Mouse (Mus musculus) kidney, postnatal 0 days (tissue): Measurements from ENCODE around the gene Cpm. TPM values are rescaled to one million over a fixed set of nuclear protein-coding genes. Genes with fewer than 3 reads are reported as not detected.

Experiments
- ATAC-seq: fragments of 200-750 bp; cut with Nextera tagmentation; replicated peaks from 2 replicates; pipeline ENCODE4 v1.8.0; 2017; ENCODE audit warnings: low read depth, moderate number of reproducible peaks, moderate TSS enrichment, moderate library complexity; ENCODE audit not compliant: low FRiP score
- DNase-seq: peaks from one replicate; pipeline ENCODE4 v3.0.0-alpha.2; 2016; ENCODE audit warnings: low spot score
- H3K27ac ChIP-seq: fragments of 300-500 bp; sonication (generic); 2 replicates; pipeline ENCODE4 v1.5.1; 2014; ENCODE audit warnings: mild to moderate bottlenecking
- H3K27me3 ChIP-seq: fragments of 300-500 bp; sonication (generic); 2 replicates; pipeline ENCODE4 v1.6.1; 2014; ENCODE audit warnings: low read length, mixed read lengths; ENCODE audit not compliant: insufficient read depth
- H3K36me3 ChIP-seq: fragments of 300-500 bp; sonication (generic); 2 replicates; pipeline ENCODE4 v1.6.1; 2014; ENCODE audit warnings: low read length, mixed read lengths; ENCODE audit not compliant: insufficient read depth
- H3K4me1 ChIP-seq: fragments of 300-500 bp; sonication (generic); replicated peaks from 2 replicates; pipeline ENCODE4 v1.6.1; 2014; ENCODE audit warnings: antibody characterized with exemption, low read length, mixed read lengths; ENCODE audit not compliant: insufficient read depth
- H3K4me2 ChIP-seq: fragments of 300-500 bp; sonication (generic); 2 replicates; pipeline ENCODE4 v1.6.1; 2014; ENCODE audit warnings: mild to moderate bottlenecking, low read length, moderate library complexity, mixed read lengths
- H3K4me3 ChIP-seq: fragments of 300-500 bp; sonication (generic); replicated peaks from 2 replicates; pipeline ENCODE4 v1.5.1; 2014; ENCODE audit warnings: low read depth, low read length
- H3K9ac ChIP-seq: fragments of 300-500 bp; sonication (generic); 2 replicates; pipeline ENCODE4 v1.6.1; 2014; ENCODE audit warnings: low read depth, low read length
- H3K9me3 ChIP-seq: fragments of 300-500 bp; sonication (generic); replicated peaks from 2 replicates; pipeline ENCODE4 v1.6.1; 2016; ENCODE audit warnings: low read length, inconsistent platforms, mixed read lengths
- CTCF ChIP-seq: IDR thresholded peaks from 2 replicates; pipeline ENCODE4 v1.5.1; 2016; ENCODE audit warnings: antibody characterized with exemption, low read depth, mild to moderate bottlenecking, moderate library complexity
- WGBS: fragments of 180-500 bp; shearing (Covaris S2); extraction: QIAGEN DNeasy Blood & Tissue Kit; methylation state at CpG from one replicate; pipeline ENCODE4 v1.1.7; 2014; 5-methylcytosine and 5-hydroxymethylcytosine counted together
- polyA plus RNA-seq: library from polyadenylated mRNA; unstranded; fragments of >200 nt; fragmentation: Nextera tagmentation; extraction: Ambion mirVana; gene quantifications from 2 replicates; pipeline ENCODE4 v1.2.1, GENCODE M21; 2015

Cpm gene
- polyA plus RNA-seq, 1 experiment from 2014 or later, result 51.7 TPM

DNA sequence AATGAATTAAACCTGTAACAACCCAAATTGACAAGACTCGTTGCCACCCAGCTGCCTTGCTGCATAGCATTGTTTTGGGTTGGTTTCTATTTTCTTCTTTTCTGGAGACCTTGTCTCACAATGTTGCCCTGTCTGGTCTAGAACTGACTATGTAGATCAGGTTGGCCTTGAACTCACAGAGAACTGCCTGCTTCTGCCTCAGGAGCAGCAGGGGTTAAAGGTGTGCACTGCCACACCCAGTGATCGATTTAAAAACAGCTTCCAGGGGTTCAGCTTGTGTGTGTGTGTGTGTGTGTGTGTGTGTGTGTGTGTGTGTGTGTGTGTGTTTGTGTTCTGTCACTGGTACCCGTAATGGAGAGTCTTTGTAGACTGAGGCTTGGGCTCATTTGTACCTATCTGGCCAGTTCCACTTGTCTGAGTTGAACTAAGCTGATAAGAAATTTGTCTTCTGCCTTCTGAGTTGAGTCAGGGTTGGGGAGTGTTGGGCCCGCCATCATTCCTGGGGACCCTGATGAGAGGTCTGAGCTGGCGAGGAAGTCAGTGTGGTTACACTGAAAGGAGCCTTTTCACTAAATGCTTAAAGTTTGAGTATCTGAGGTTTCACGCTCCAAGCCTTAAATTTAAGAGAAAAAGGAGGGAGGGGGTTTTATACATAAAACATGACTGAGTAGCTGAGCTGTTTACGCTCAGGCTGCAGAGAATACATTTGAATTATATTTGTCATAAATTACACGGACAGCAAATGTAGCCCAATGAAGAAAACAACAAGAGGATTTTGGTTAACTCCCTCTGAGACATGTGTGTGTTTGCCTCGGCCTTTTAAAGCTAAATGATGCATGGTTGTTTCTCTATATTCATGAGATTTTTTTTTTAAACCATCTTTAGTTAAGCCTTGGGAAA, 36.3 kb downstream of the Cpm start:
- Histone ChIP-seq H3K27me3 (no peaks in the 10 kb centered on the region), H3K4me3 (no peak overlapping the region), H3K4me1 (peaks cover 11% of the 10 kb centered on the region; the same call in 1 of the 2 replicates), H3K27ac (peak overlapping the region; percentile 84; the same call in 1 of the 2 replicates), H3K4me2 (no peak overlapping the region), H3K36me3 (no peaks in the 10 kb centered on the region), H3K9me3 (no peaks in the 10 kb centered on the region), H3K9ac (no peak overlapping the region)
- 63% methylated on average over 9 of the region's 9 CpGs for WGBS
- no peak for TF ChIP-seq CTCF
- DNase-seq (peak; percentile 72), ATAC-seq (no peak)

DNA sequence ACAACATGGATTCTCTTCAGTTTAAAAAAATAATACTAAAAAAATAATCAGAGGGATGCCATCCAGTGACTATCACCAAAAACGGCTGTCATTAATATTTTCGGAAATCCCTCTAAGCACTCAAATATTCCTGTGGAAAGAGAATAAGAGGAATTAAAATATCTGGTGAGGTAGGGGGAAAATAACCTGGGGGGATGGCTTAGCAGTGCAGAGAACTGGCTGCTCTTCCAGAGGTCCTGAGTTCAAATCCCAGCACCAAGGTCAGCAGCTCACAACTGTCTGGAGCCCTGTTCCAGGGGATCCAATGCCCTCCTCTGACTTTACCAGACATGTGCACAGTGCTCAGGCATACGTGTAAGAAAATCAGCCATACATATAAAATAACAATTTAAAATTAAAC, 37.1 kb downstream of the Cpm start:
- Histone ChIP-seq H3K4me2 (no peak overlapping the region), H3K4me3 (no peak overlapping the region), H3K27me3 (no peaks in the 10 kb centered on the region), H3K27ac (no peak overlapping the region), H3K9ac (no peak overlapping the region), H3K9me3 (no peaks in the 10 kb centered on the region), H3K4me1 (peaks cover 11% of the 10 kb centered on the region; the same call in 1 of the 2 replicates), H3K36me3 (no peaks in the 10 kb centered on the region)
- no peak for TF ChIP-seq CTCF
- 79% methylated on average over 3 of the region's 3 CpGs for WGBS
- DNase-seq, result no peak
- no peak for ATAC-seq

DNA sequence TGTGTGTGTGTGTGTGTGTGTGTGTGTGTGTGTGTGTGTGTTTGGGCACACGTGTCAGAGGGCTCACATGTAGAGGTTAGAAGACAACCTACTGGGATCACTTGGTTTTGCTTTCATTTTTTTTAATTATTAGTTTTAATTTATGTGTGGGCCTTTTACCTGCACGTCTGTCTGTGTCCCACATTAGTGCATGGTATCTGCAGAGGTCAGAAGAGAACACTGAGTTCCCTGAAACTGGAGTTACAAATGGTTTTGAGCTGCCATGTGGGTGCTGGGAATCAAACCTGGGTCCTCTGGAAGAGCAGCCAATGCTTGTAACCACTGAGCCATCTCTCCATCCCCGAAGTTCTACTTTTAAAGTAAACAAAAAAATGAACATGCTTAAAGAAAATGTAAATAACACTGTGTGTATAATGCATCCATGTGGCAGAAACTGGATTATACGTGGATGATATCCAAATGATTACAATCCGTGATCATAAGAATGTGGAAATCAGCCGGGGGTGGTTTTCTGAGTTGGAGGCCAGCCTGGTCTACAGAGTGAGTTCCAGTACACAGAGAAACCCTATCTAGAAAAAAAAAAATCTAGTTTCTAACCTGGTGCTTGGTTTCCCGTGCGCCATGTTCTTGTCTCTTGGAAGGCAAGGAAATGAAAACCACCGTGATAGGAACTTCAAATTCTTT, 37.8 kb downstream of the Cpm start:
- TF ChIP-seq CTCF, result no peak
- Histone ChIP-seq H3K4me1 (peaks cover 11% of the 10 kb centered on the region; the same call in 1 of the 2 replicates), H3K27me3 (no peaks in the 10 kb centered on the region), H3K4me3 (no peak overlapping the region), H3K9me3 (no peaks in the 10 kb centered on the region), H3K4me2 (no peak overlapping the region), H3K27ac (no peak overlapping the region), H3K9ac (no peak overlapping the region), H3K36me3 (no peaks in the 10 kb centered on the region)
- DNase-seq, result no peak
- WGBS, result 92% methylated on average over 9 of the region's 9 CpGs
- ATAC-seq, result no peak

DNA sequence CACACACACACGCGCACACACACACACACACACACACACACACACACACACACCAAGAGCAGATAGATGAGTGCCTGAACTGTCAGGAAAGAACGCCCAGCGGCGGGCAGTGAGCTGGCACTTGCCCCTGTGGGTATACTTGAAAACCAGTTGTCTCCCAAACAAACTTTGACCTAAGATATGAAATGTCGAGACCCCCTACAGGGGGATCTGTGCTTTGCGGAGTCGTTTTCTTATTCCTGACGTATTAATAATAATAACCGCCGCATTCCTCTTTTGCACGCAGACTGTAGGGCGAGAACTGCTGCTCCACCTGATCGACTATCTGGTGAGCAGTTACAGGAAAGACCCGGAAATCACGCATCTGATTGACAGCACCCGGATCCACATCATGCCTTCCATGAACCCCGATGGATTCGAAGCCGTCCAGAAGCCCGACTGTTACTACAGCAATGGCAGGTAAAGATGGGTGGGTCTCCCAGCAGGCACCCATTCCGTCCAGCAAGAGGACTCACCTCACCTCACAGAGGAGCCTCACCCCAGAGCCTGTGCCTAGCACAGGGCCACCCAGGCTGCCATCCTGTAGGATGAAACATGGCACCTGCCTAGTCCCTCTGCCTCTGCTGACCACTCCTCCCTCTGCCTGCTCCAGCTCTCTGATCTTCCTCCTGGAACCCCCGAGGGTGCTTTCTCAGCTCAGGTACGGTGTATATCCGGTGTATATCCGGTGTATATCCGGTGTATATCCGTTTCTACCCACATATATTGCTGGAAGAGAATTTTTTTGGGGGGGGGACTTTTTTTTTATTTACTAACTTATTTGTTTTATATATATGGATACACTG, 38.6 kb downstream of the Cpm start:
- Histone ChIP-seq H3K4me3 (no peak overlapping the region), H3K27ac (no peak overlapping the region), H3K9me3 (no peaks in the 10 kb centered on the region), H3K27me3 (no peaks in the 10 kb centered on the region), H3K4me1 (peaks cover 9% of the 10 kb centered on the region; the same call in 1 of the 2 replicates), H3K4me2 (no peak overlapping the region), H3K36me3 (no peaks in the 10 kb centered on the region), H3K9ac (no peak overlapping the region)
- TF ChIP-seq CTCF, result no peak
- no peak for ATAC-seq
- 95% methylated on average over 28 of the region's 28 CpGs for WGBS
- DNase-seq, result no peak

DNA sequence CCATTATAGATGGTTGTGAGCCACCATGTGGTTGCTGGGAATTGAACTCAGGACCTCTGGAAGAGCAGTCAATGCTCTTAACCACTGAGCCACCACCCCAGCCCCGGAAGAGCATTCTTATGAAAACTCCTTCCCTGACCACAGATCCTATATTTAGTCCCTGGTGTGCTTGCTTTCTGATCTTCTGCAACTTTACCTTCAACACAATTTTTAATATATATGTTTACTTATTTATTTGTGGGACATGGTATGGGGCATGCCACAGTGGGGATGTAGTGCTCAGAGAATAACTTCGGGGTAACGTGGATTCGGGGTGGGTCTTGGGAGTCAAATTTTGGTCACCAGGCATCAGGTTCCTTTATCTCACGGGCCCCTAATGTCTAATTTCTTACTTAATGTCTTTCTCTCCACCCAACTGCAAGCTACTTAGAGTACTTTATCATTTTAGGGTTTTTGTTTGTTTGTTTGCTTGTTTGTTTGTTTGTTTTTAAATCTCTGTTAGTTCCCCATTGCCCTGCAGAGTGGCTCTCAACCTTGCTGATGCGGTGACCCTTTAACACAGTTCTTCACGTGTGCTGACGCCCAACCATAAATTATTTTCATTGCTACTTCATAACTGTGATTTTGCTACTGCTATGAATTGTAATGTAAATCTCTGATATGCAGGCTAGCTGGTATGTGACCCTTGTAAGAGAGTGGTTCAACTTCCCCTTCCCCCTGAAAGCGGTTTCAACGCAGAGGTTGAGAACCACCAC, 39.4 kb downstream of the Cpm start:
- 66% methylated on average over 10 of the region's 10 CpGs for WGBS
- DNase-seq (no peak), ATAC-seq (no peak)
- no peak overlapping the region for H3K9ac ChIP-seq
- TF ChIP-seq CTCF, result no peak
- H3K4me3 ChIP-seq, result no peak overlapping the region
- H3K4me1 ChIP-seq, result peaks cover 6% of the 10 kb centered on the region; the same call in 1 of the 2 replicates
- H3K9me3 ChIP-seq, result no peaks in the 10 kb centered on the region
- H3K27me3 ChIP-seq, result no peaks in the 10 kb centered on the region
- H3K27ac ChIP-seq, result peak overlapping the region; percentile 50; the same call in 1 of the 2 replicates
- no peaks in the 10 kb centered on the region for H3K36me3 ChIP-seq
- H3K4me2 ChIP-seq, result no peak overlapping the region
